Mouse (Mus musculus) midbrain, embryonic 12.5 days (tissue): ENCODE data around the gene Mptx1. TPM values are rescaled to one million over a fixed set of nuclear protein-coding genes. Genes with fewer than 3 reads are reported as not detected.
"Not testable (repeated sequence)": the region's sequence is repeated elsewhere in the genome, so short reads cannot be mapped to it uniquely, and the experiment has no call there.

Experiments
- ATAC-seq: fragments of 200-750 bp; cut with Nextera tagmentation; 2 replicates; pipeline ENCODE4 v1.8.0; 2017; ENCODE audit warnings: low read depth, moderate TSS enrichment, moderate library complexity; ENCODE audit not compliant: low FRiP score
- H3K27ac ChIP-seq: fragments of 300-500 bp; sonication (generic); replicated peaks from 2 replicates; pipeline ENCODE4 v1.5.1; 2016; ENCODE audit warnings: mild to moderate bottlenecking
- H3K27me3 ChIP-seq: fragments of 300-500 bp; sonication (generic); 2 replicates; pipeline ENCODE4 v1.6.1; 2016; ENCODE audit warnings: mild to moderate bottlenecking
- H3K36me3 ChIP-seq: fragments of 300-500 bp; sonication (generic); 2 replicates; pipeline ENCODE4 v1.6.1; 2016
- H3K4me1 ChIP-seq: fragments of 300-500 bp; sonication (generic); 2 replicates; pipeline ENCODE4 v1.6.1; 2016
- H3K4me2 ChIP-seq: fragments of 300-500 bp; sonication (generic); replicated peaks from 2 replicates; pipeline ENCODE4 v1.6.1; 2016; ENCODE audit warnings: mild to moderate bottlenecking, moderate library complexity
- H3K4me3 ChIP-seq: fragments of 300-500 bp; sonication (generic); 2 replicates; pipeline ENCODE4 v1.5.1; 2016; ENCODE audit warnings: mild to moderate bottlenecking
- H3K9ac ChIP-seq: fragments of 300-500 bp; sonication (generic); replicated peaks from 2 replicates; pipeline ENCODE4 v1.6.1; 2016; ENCODE audit warnings: mild to moderate bottlenecking, moderate library complexity
- H3K9me3 ChIP-seq: fragments of 300-500 bp; sonication (generic); 2 replicates; pipeline ENCODE4 v1.6.1; 2016; ENCODE audit warnings: mild to moderate bottlenecking
- WGBS: fragments of 180-500 bp; shearing (Covaris S2); methylation state at CpG from one replicate; pipeline ENCODE4 v1.1.7; 2016; 5-methylcytosine and 5-hydroxymethylcytosine counted together
- polyA plus RNA-seq: library from polyadenylated mRNA; unstranded; fragments of >200 nt; fragmentation: Nextera tagmentation; extraction: Ambion mirVana; gene quantifications from 2 replicates; pipeline ENCODE4 v1.2.1, GENCODE M21; 2016

Gene Mptx1
- polyA plus RNA-seq, result not detected in 2 replicates

DNA sequence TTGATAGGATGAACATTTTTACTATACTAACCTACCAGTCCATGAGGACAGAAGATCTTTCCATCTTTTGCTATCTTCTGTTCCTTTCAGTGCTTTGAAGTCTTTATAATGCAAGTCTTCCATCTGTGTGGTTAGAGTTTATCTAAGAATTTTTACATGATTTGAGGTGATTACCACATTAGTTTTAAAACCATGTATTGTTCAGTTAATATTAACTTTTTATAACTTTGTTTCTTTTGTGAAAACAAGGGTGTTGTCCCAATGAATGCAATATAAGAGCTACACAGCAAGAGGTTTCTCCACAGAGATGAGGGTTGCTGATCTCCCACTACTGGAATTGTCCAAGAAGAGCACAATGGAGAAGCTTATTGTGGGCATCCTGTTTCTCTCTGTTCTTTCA lies at the start of gene Mptx1:
TSS of gene Mptx1 (plus strand) at position 301 of the 400 bp plus-strand sequence.
- ATAC-seq, result no peak
- no peaks in the 10 kb centered on the region for H3K36me3 ChIP-seq
- no peak within 1 kb of the TSS for H3K9ac ChIP-seq
- no peaks in the 10 kb centered on the region for H3K9me3 ChIP-seq
- no peak within 1 kb of the TSS for H3K27ac ChIP-seq
- H3K4me2 ChIP-seq, result no peak within 1 kb of the TSS
- no peak within 1 kb of the TSS for H3K4me3 ChIP-seq
- H3K27me3 ChIP-seq, result no peaks in the 10 kb centered on the region
- no peaks in the 10 kb centered on the region for H3K4me1 ChIP-seq

- no peaks in the 10 kb centered on the region for H3K4me1 ChIP-seq
- H3K9ac ChIP-seq, result no peak overlapping the region
- H3K27me3 ChIP-seq, result no peaks in the 10 kb centered on the region
- 60% methylated on average over 1 of the region's 1 CpGs for WGBS
- no peak for ATAC-seq
- no peak overlapping the region for H3K4me3 ChIP-seq
- H3K27ac ChIP-seq, result no peak overlapping the region
- H3K9me3 ChIP-seq, result no peaks in the 10 kb centered on the region
- no peak overlapping the region for H3K4me2 ChIP-seq
- no peaks in the 10 kb centered on the region for H3K36me3 ChIP-seq
These were observed 27.2 kb upstream of the Mptx1 start for GRCm38 (mm10) chr1:174303162-174303561.

- H3K4me3 ChIP-seq, result no peak overlapping the region
- no peak overlapping the region for H3K27ac ChIP-seq
- ATAC-seq, result no peak
- no peak overlapping the region for H3K9ac ChIP-seq
- no peak overlapping the region for H3K4me2 ChIP-seq
- no peaks in the 10 kb centered on the region for H3K9me3 ChIP-seq
- no peaks in the 10 kb centered on the region for H3K36me3 ChIP-seq
- H3K4me1 ChIP-seq, result no peaks in the 10 kb centered on the region
- H3K27me3 ChIP-seq, result no peaks in the 10 kb centered on the region
- WGBS, result 79% methylated on average over 2 of the region's 2 CpGs
These were observed 13.0 kb upstream of the Mptx1 start for GRCm38 (mm10) chr1:174317308-174317707.

GRCm38 (mm10) chr1:174353636-174354035 lies 23.3 kb downstream of the Mptx1 start:
- H3K27me3 ChIP-seq, H3K9ac ChIP-seq, H3K4me1 ChIP-seq, H3K9me3 ChIP-seq, ATAC-seq, H3K36me3 ChIP-seq, H3K4me2 ChIP-seq, H3K27ac ChIP-seq, H3K4me3 ChIP-seq: not testable (repeated sequence)
- 75% methylated on average over 1 of the region's 1 CpGs for WGBS

DNA sequence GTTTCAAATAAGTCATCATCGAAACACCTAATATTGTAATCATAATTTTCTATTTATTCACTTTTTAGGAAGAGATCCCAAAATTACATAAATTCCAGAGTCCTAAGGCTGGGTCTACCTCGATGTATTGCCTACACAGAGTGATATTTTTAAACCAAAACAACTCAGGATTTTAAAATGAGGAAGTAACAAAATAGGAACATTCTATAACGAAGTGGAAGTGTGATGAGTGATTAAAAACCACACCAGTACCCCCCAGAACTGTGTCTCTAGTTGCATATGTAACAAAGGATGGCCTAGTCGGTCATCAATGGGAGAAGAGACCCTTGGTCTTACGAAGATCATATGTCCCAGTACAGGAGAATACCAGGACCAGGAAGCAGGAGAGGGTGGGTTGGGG lies 24.3 kb downstream of the Mptx1 start:
- Histone ChIP-seq H3K27ac (no peak overlapping the region), H3K9ac (no peak overlapping the region), H3K4me2 (no peak overlapping the region), H3K36me3 (no peaks in the 10 kb centered on the region), H3K4me3 (no peak overlapping the region), H3K9me3 (no peaks in the 10 kb centered on the region), H3K27me3 (no peaks in the 10 kb centered on the region), H3K4me1 (no peaks in the 10 kb centered on the region)
- WGBS, result 86% methylated on average over 5 of the region's 5 CpGs
- ATAC-seq, result no peak

- Histone ChIP-seq H3K9me3 (no peaks in the 10 kb centered on the region), H3K4me1 (no peaks in the 10 kb centered on the region), H3K36me3 (no peaks in the 10 kb centered on the region), H3K27me3 (no peaks in the 10 kb centered on the region), H3K27ac (no peak within 1 kb of the TSS), H3K4me3 (no peak within 1 kb of the TSS), H3K4me2 (no peak within 1 kb of the TSS), H3K9ac (no peak within 1 kb of the TSS)
- no peak for ATAC-seq
- 73% methylated on average over 2 of the region's 2 CpGs for WGBS
These were observed 34.6 kb downstream of the Mptx1 start, which contains the start of gene Olfr417 for GRCm38 (mm10) chr1:174364882-174365451. TSS of gene Olfr417 (plus strand) at chr1:174365122.

- no peak overlapping the region for H3K4me2 ChIP-seq
These were observed 43.5 kb downstream of the Mptx1 start for GRCm38 (mm10) chr1:174373799-174374198.

More at GRCm38 (mm10) chr1:174373799-174374198, 43.5 kb downstream of the Mptx1 start:
- H3K4me1 ChIP-seq, result no peaks in the 10 kb centered on the region
- no peak overlapping the region for H3K9ac ChIP-seq
- no peak for ATAC-seq
- no peaks in the 10 kb centered on the region for H3K9me3 ChIP-seq
- 92% methylated on average over 3 of the region's 3 CpGs for WGBS
- no peaks in the 10 kb centered on the region for H3K36me3 ChIP-seq
- no peak overlapping the region for H3K4me3 ChIP-seq
- H3K27me3 ChIP-seq, result no peaks in the 10 kb centered on the region
- no peak overlapping the region for H3K27ac ChIP-seq

Other genes starting within 250 kb of the Mptx1 start
- gene Olfr429, start 246.2 kb upstream of the Mptx1 start, polyA plus RNA-seq, result not detected in 2 replicates
- gene Olfr427, start 233.6 kb upstream of the Mptx1 start, polyA plus RNA-seq, result not detected in 2 replicates
- not detected in 2 replicates for gene Olfr231, start 209.4 kb upstream of the Mptx1 start, polyA plus RNA-seq
- gene Olfr424, start 199.0 kb upstream of the Mptx1 start, polyA plus RNA-seq, result not detected in 2 replicates
- not detected in 2 replicates for gene Olfr420, start 174.9 kb upstream of the Mptx1 start, polyA plus RNA-seq
- gene Spta1, start 157.7 kb upstream of the Mptx1 start, polyA plus RNA-seq, result 1.3 TPM in 2 replicates
- gene Olfr419, start 78.5 kb upstream of the Mptx1 start, polyA plus RNA-seq, result not detected in 2 replicates
- gene Olfr417, start 34.6 kb downstream of the Mptx1 start, polyA plus RNA-seq, result not detected in 2 replicates
- not detected in 2 replicates for gene Olfr248, start 60.5 kb downstream of the Mptx1 start, polyA plus RNA-seq
- gene Olfr414, start 93.5 kb downstream of the Mptx1 start, polyA plus RNA-seq, result not detected in 2 replicates
- not detected in 2 replicates for gene Olfr220, start 111.6 kb downstream of the Mptx1 start, polyA plus RNA-seq
- 11.4 TPM in 2 replicates for gene Fmn2, start 171.3 kb downstream of the Mptx1 start, polyA plus RNA-seq